Mouse (Mus musculus) heart, adult 2 months (tissue): Measurements from ENCODE around the gene Blzf1. TPM values are rescaled to one million over a fixed set of nuclear protein-coding genes. Genes with fewer than 3 reads are reported as not detected.

Source experiments
- DNase-seq, 2 experiments: peaks; one replicate each; pipeline ENCODE4 v3.0.0; 2021
- H3K27ac ChIP-seq: fragments of 200-600 bp; 2 replicates; pipeline ENCODE4 v1.8.1; 2022
- H3K27me3 ChIP-seq: fragments of 200-500 bp; 2 replicates; pipeline ENCODE4 v1.6.1; 2012; ENCODE audit warnings: mild to moderate bottlenecking, low read length, inconsistent platforms, mixed read lengths; ENCODE audit not compliant: control insufficient read depth, insufficient read depth
- H3K36me3 ChIP-seq: fragments of 200-500 bp; 2 replicates; pipeline ENCODE4 v1.6.1; 2012; ENCODE audit warnings: low read length, inconsistent platforms; ENCODE audit not compliant: control insufficient read depth, insufficient read depth
- H3K4me1 ChIP-seq: fragments of 200-500 bp; 2 replicates; pipeline ENCODE4 v1.6.1; 2011; ENCODE audit warnings: low read length; ENCODE audit not compliant: control insufficient read depth, insufficient read depth
- H3K4me3 ChIP-seq: fragments of 200-600 bp; 2 replicates; pipeline ENCODE4 v1.8.1; 2022
- H3K79me2 ChIP-seq: fragments of 200-500 bp; replicated peaks from 2 replicates; pipeline ENCODE4 v1.6.1; 2012; ENCODE audit warnings: mild to moderate bottlenecking, inconsistent platforms, low read length, moderate library complexity, mixed read lengths; ENCODE audit not compliant: control insufficient read depth, insufficient read depth
- H3K9ac ChIP-seq: fragments of 200-500 bp; 2 replicates; pipeline ENCODE4 v1.6.1; 2012; ENCODE audit warnings: low read depth, mild to moderate bottlenecking, control low read depth, inconsistent platforms, low read length, mixed read lengths
- CTCF ChIP-seq: fragments of 200-600 bp; IDR thresholded peaks from 2 replicates; pipeline ENCODE4 v1.8.1; 2022; ENCODE audit warnings: antibody characterized with exemption, mild to moderate bottlenecking, moderate library complexity
- EP300 ChIP-seq: fragments of 200-500 bp; IDR thresholded peaks from 2 replicates; pipeline ENCODE4 v1.6.1; 2011; ENCODE audit warnings: low read depth, low read length, control low read depth; ENCODE audit not compliant: insufficient read depth
- POLR2A ChIP-seq: fragments of 200-500 bp; IDR thresholded peaks from 2 replicates; pipeline ENCODE4 v1.6.1; 2011; ENCODE audit warnings: mild to moderate bottlenecking, low read depth, low read length, control low read depth; ENCODE audit not compliant: insufficient read depth
- WGBS: fragments of 180-500 bp; shearing (Covaris S2); methylation state at CpG from one replicate; pipeline ENCODE4 v1.1.7; 2018; 5-methylcytosine and 5-hydroxymethylcytosine counted together
- intact Hi-C: fragments of 180-260 bp; cut with DNase I; formaldehyde crosslinking; loops from one replicate; pipeline ENCODE4 v1.15.1; 2025
- polyA plus RNA-seq: library from polyadenylated mRNA; depleted of rRNA; stranded (reverse); fragments of >200 nt; gene quantifications from 2 replicates; pipeline ENCODE4 v1.2.3, GENCODE M21; 2012
- total RNA-seq, 2 experiments: library from RNA; stranded (reverse); gene quantifications; 2 replicates each; pipeline ENCODE4 v1.2.3; 2021

The Blzf1 gene
- total and polyA plus RNA-seq, 3 experiments, result 4.7 to 23.6 (median 23.1) TPM

- no peaks in the 10 kb centered on the region for H3K4me1 ChIP-seq
- TF ChIP-seq EP300 (no peak), POLR2A (no peak), CTCF (no peak)
- WGBS, result 80% methylated on average over 7 of the region's 7 CpGs
- H3K36me3 ChIP-seq, result no peaks in the 10 kb centered on the region
- no peak overlapping the region for H3K27ac ChIP-seq
- intact Hi-C loops, result no loop called here
- H3K9ac ChIP-seq, result no peak overlapping the region
- H3K79me2 ChIP-seq, result no peaks in the 10 kb centered on the region
- H3K27me3 ChIP-seq, result no peaks in the 10 kb centered on the region
- DNase-seq, result no peak
- H3K4me3 ChIP-seq, result no peak overlapping the region
Measured at GRCm38 (mm10) chr1:164327764-164328163, 20.5 kb upstream of the Blzf1 start.

GRCm38 (mm10) chr1:164326600-164327155 lies 19.4 kb upstream of the Blzf1 start:
- no peak for TF ChIP-seq POLR2A
- TF ChIP-seq CTCF, result no peak
- no peak for TF ChIP-seq EP300
- no peaks in the 10 kb centered on the region for H3K79me2 ChIP-seq
- 77% methylated on average over 6 of the region's 6 CpGs for WGBS
- H3K4me1 ChIP-seq, result no peaks in the 10 kb centered on the region
- intact Hi-C loops, result no loop called here
- no peaks in the 10 kb centered on the region for H3K27me3 ChIP-seq
- no peak overlapping the region for H3K9ac ChIP-seq
- no peaks in the 10 kb centered on the region for H3K36me3 ChIP-seq
- H3K4me3 ChIP-seq, result no peak overlapping the region
- no peak for DNase-seq
- no peak overlapping the region for H3K27ac ChIP-seq

- Histone ChIP-seq H3K4me3 (no peak overlapping the region), H3K36me3 (no peaks in the 10 kb centered on the region), H3K79me2 (no peaks in the 10 kb centered on the region), H3K27me3 (no peaks in the 10 kb centered on the region), H3K9ac (no peak overlapping the region), H3K27ac (no peak overlapping the region), H3K4me1 (peaks cover 1% of the 10 kb centered on the region; the same call in 1 of the 2 replicates)
- WGBS, result 62% methylated on average over 2 of the region's 2 CpGs
- intact Hi-C loops, result no loop called here
- TF ChIP-seq POLR2A, result no peak
- TF ChIP-seq EP300, result no peak
- TF ChIP-seq CTCF, result no peak
- DNase-seq, result no peak
Measured at GRCm38 (mm10) chr1:164324878-164325277, 17.6 kb upstream of the Blzf1 start.

- TF ChIP-seq EP300, result no peak
- no peak for TF ChIP-seq POLR2A
- TF ChIP-seq CTCF, result no peak
- DNase-seq, result no peak
- Histone ChIP-seq H3K27me3 (no peaks in the 10 kb centered on the region), H3K27ac (no peak overlapping the region), H3K36me3 (no peaks in the 10 kb centered on the region), H3K4me1 (peaks cover 1% of the 10 kb centered on the region; the same call in 1 of the 2 replicates), H3K79me2 (no peaks in the 10 kb centered on the region), H3K4me3 (no peak overlapping the region), H3K9ac (no peak overlapping the region)
- intact Hi-C loops, result no loop called here
- WGBS, result 89% methylated on average over 4 of the region's 4 CpGs
Measured at GRCm38 (mm10) chr1:164324221-164324620, 16.9 kb upstream of the Blzf1 start.

- Histone ChIP-seq H3K79me2 (no peaks in the 10 kb centered on the region), H3K36me3 (no peaks in the 10 kb centered on the region), H3K4me3 (no peak overlapping the region), H3K9ac (no peak overlapping the region), H3K4me1 (peaks cover 1% of the 10 kb centered on the region; the same call in 1 of the 2 replicates), H3K27me3 (no peaks in the 10 kb centered on the region), H3K27ac (no peak overlapping the region)
- intact Hi-C loops, result no loop called here
- 83% methylated on average over 8 of the region's 8 CpGs for WGBS
- no peak for DNase-seq
- no peak for TF ChIP-seq CTCF
- no peak for TF ChIP-seq POLR2A
- TF ChIP-seq EP300, result no peak
Measured at GRCm38 (mm10) chr1:164322987-164323650, 15.8 kb upstream of the Blzf1 start.

- H3K79me2 ChIP-seq, result no peaks in the 10 kb centered on the region
- intact Hi-C loops, result no loop called here
- TF ChIP-seq POLR2A (no peak), CTCF (no peak), EP300 (no peak)
- DNase-seq, result no peak
- no peaks in the 10 kb centered on the region for H3K36me3 ChIP-seq
- H3K27ac ChIP-seq, result no peak overlapping the region
- H3K4me1 ChIP-seq, result peaks cover 1% of the 10 kb centered on the region; the same call in 1 of the 2 replicates
- no peak overlapping the region for H3K9ac ChIP-seq
- WGBS, result 85% methylated on average over 10 of the region's 10 CpGs
- H3K4me3 ChIP-seq, result no peak overlapping the region
- H3K27me3 ChIP-seq, result no peaks in the 10 kb centered on the region
Measured at GRCm38 (mm10) chr1:164321408-164321807, 14.1 kb upstream of the Blzf1 start.
